Mouse (Mus musculus) stomach, adult 2 months (tissue): ENCODE data around the gene Calml4. TPM values are rescaled to one million over a fixed set of nuclear protein-coding genes. Genes with fewer than 3 reads are reported as not detected.

ENCODE experiments used
- polyA plus RNA-seq: library from polyadenylated mRNA; depleted of rRNA; stranded (reverse); fragments of >200 nt; gene quantifications from 2 replicates; pipeline ENCODE4 v1.2.3, GENCODE M21; 2012; rRNA removed

Calml4 gene
- 1.0 and 1.4 TPM in 2 replicates for polyA plus RNA-seq

GRCm38 (mm10) chr9:62857719-62858261, at the start of gene Calml4:
Calml4 (plus strand) TSS chr9:62858080.

GRCm38 (mm10) chr9:62811516-62812121, 46.3 kb upstream of the Calml4 start, which contains the start of gene Fem1b:
Fem1b (minus strand) TSS chr9:62811934.

GRCm38 (mm10) chr9:62838506-62839171, 19.2 kb upstream of the Calml4 start, which contains the start of gene Cln6:
Cln6 (plus strand) TSS chr9:62838785.

Other genes starting within 250 kb of the Calml4 start
- 0.88 and 1.4 TPM in 2 replicates for gene Itga11, start 180.3 kb upstream of the Calml4 start, polyA plus RNA-seq
- gene Fem1b, start 46.1 kb upstream of the Calml4 start, polyA plus RNA-seq, result 1.9 and 2.2 TPM in 2 replicates
- 28.9 and 39.2 TPM in 2 replicates for gene Cln6, start 19.3 kb upstream of the Calml4 start, polyA plus RNA-seq
- 3.9 and 6.0 TPM in 2 replicates for gene Pias1, start 129.8 kb downstream of the Calml4 start, polyA plus RNA-seq